Mouse (Mus musculus) heart, adult 2 months (tissue): Measurements from ENCODE around the gene Fam222b.

Experiments used
- CTCF ChIP-seq: fragments of 200-600 bp; IDR thresholded peaks from 2 replicates; pipeline ENCODE4 v1.8.1; 2022; ENCODE audit warnings: antibody characterized with exemption, mild to moderate bottlenecking, moderate library complexity
- POLR2A ChIP-seq: fragments of 200-500 bp; IDR thresholded peaks from 2 replicates; pipeline ENCODE4 v1.6.1; 2011; ENCODE audit warnings: mild to moderate bottlenecking, low read depth, low read length, control low read depth; ENCODE audit not compliant: insufficient read depth

DNA sequence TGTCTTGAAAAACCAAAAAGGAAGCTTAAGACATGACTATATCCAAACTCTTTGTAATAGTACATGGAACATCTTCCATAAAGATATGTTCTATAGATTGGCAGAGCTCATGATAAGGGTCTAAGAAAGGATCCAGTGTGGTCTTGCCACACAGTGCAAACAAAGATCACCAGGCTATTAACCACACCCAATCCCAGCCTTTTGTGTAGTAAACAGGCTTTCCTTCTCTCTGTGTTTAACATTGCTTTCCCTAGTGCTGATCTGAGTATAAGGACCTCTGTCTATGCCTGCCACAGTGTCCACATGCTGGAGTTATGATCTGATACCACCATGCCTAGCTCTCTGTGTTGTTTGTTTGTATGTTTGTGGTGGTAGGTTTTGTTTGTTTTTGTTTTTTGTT lies 29.3 kb downstream of the Fam222b start:
- no peak for TF ChIP-seq CTCF
- no peak for TF ChIP-seq POLR2A
